Mouse (Mus musculus): ENCODE measurements around the gene Nipbl.
"Not testable (repeated sequence)": the region's sequence is repeated elsewhere in the genome, so short reads cannot be mapped to it uniquely, and the experiment has no call there.

The Nipbl gene

DNA sequence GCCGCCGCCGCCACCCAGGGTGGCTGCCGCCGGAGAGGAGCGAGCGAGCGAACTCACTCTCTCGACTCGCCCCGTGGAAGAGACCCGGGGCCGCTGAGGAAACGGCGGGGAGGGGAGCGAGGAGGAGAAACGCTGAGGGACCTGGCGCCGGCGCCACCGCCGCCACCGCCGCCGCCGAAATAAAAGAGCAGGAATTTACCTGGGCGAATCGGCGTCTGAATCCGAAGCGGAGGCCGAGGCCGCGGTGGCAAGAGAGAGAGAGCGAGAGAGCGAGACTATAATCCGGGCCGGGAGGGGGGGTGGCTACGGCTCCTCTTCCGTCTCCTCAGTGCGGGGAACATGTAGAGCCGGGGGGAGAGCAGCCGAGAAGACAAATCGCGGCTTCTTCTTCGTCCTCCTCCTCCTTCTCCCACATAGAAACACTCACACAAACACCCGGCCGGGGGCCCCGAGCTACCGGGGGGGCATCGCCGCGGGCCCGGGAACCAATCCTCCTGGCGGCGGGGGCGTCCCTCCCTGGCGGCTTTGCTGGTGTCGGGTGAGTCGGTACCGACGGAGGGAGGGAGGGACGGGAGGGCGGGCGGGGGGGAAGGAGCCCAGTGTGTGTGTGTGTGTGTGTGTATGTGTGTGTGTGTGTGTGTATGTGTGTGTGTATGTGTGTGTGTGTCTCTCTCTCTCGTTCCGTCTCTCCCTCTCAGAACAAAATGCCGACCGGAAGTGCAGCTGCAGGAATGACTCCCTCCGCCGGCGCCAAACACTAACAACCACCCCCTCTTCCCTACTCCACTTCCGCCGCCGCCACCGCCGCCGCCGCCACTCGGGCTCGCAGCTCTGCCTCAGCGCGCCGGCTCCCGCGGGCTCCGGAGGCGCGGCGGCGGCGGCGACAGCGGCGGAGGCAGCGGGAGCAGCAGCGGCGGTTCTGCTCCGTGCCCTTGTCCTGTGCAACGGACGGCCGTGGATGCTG, at the start of gene Nipbl:
Gene Nipbl (minus strand): TSS at position 538 of the 964 bp plus-strand sequence.
- peak; percentile 79 for DNase-seq (ENCODE audit: low read depth)

GRCm38 (mm10) chr15:8485261-8485660, 41.0 kb upstream of the Nipbl start:
- no peak for DNase-seq (ENCODE audit: low read depth)

DNA sequence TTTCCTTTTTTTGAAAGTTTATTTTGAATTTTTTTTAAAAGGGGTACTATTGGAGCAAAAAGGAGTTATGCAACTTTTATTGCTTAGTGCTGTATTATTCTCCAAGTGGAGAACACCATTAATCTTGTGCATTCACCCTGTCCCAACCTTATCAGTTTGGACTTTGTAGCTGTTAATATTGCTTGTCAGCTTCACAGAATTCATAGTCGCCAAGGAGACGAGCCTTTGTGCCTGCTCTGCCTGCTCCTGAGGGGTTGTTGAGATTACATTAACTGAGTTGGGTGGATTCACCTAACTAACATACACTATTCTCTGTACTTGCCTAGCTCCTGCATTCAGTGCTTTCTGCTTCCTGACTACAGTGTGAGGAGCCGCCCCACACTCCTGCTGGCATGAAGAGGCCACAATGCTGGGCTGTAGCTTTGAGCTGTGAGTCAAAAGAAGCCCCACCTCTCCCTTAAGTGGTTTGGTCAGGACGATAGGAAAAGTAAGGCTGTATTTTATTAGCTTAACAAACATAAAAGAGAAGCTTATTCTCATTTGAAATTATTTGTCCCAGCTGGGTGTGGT, 24.8 kb upstream of the Nipbl start:
- DNase-seq (ENCODE audit: low read depth) = no peak

- no peak for DNase-seq (ENCODE audit: low read depth)
Measured at GRCm38 (mm10) chr15:8463521-8463920, 19.3 kb upstream of the Nipbl start.

DNA sequence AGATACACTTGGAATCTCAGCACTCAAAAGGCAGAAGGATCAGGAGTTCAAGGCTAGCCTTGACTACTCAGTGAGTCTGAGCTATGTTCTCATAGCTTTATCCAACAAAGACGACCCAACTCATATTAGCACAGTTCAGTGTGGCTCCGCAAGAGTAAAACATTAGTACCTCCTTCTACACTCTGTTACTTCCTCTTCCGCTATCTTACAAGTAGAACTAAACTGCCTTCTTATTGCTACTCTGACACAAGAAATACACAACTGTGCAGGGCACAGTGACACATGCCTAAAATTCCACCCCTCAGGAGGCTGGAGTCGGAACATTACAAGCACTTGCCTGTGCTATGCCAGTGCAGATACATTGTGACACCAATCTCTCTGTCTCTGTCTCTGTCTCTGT, 18.5 kb upstream of the Nipbl start:
- no peak for DNase-seq (ENCODE audit: low read depth)

- DNase-seq (ENCODE audit: low read depth) = no peak
Measured at GRCm38 (mm10) chr15:8460871-8461270, 16.6 kb upstream of the Nipbl start.

- no peak for DNase-seq (ENCODE audit: low read depth)
Measured at GRCm38 (mm10) chr15:8459979-8460378, 15.7 kb upstream of the Nipbl start.

DNA sequence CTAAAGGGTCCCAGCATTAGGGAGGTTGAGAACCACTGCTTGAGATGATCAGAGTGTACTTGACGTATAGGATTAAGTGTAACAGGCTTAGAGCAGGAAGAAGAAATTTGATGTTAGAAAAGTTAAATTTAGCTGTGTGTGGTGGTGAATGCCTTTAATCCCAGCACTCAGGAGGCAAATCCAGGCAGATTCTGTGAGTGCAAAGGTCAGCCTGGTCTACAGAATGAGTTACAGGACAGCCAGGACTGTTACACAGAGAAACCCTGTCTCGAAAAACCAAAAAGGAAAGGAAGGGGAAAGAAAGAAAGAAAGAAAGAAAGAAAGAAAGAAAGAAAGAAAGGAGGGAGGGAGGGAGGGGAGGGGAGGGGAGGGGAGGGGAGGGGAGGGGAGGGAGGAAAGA, 12.0 kb upstream of the Nipbl start:
- not testable (repeated sequence) for DNase-seq (ENCODE audit: low read depth)

GRCm38 (mm10) chr15:8455486-8455885, 11.2 kb upstream of the Nipbl start:
- DNase-seq (ENCODE audit: low read depth) = no peak

GRCm38 (mm10) chr15:8451071-8451470, 6.8 kb upstream of the Nipbl start:
- DNase-seq (ENCODE audit: low read depth) = peak; percentile 55

DNA sequence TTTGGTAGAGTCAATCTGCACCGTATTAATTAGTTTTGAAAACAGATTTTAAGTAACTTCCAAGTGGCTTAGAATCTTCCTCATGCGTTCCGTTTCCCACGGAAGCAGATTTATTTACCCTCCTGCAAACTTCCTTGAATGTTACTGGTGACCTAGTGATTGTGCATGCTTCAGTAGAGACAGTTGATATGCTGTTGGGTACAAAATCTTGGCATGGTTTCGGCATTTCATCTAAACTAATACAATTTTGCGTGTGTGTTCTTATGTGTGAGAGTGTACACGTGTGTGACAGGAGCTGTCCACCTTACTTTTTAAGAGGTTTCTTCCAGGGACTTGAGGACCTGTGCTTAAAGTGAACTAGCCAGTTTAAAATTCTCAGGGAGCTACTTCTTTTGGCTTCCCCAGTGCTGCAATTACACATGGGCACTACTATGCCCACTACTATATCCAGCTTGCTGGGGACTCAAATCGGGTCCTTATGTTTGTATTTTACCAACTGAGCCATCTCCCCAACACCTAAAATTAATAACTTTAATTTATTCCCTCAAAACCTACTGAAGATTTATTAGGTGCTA, 3.0 kb upstream of the Nipbl start:
- no peak for DNase-seq (ENCODE audit: low read depth)

DNA sequence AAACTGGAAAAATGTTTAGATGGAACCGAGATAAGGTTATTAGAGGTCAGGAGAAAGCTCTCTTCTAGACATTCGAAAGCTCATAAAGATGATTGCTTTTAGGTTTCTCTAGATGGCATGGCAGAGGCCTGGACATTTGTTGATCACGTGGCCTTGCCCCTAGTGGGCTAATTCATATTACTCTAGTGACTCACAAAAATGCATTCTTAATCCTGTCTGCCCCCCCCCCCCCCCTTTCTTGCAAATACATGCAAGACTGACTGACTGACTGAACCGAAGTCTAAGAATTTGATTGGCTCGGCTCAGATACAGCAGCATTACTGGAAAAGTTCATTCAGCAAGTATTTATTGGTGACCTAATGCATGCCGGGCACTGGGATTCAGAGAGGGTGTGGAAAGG, 2.2 kb upstream of the Nipbl start:
- DNase-seq (ENCODE audit: low read depth) = peak; percentile 51

DNA sequence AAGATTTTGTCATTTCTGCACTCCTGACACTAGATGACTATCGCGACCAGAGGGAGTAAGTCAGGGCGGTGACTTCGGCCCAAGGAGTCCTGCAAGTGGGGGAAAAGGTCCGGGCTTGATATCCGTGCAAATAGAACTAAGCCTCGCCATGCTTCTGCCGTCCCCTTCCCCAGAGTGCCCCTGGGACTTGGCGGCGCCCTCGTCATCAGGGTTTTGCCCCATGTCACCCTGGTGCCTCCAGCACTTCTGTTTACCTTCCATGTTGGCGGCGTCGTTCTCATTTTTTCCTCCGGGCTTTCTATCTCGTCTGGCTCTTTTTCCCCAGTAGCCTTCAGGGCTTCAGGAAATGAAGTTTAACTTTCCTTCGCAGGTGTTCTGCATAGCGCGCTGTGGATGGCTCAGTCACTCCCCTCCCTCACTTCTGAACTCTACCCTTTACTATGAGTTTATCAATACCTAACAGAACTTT, 1.7 kb upstream of the Nipbl start:
- peak; percentile 46 for DNase-seq (ENCODE audit: low read depth)

- peak; percentile 84 for DNase-seq (ENCODE audit: low read depth)
Measured at GRCm38 (mm10) chr15:8444890-8445597, 781 bp upstream of the Nipbl start.

- peak; percentile 40 for DNase-seq (ENCODE audit: low read depth)
Measured at GRCm38 (mm10) chr15:8443168-8443925, 916 bp downstream of the Nipbl start.

GRCm38 (mm10) chr15:8442761-8443160, 1.5 kb downstream of the Nipbl start:
- peak; percentile 68 for DNase-seq (ENCODE audit: low read depth)

GRCm38 (mm10) chr15:8442156-8442555, 2.1 kb downstream of the Nipbl start:
- no peak for DNase-seq (ENCODE audit: low read depth)

DNA sequence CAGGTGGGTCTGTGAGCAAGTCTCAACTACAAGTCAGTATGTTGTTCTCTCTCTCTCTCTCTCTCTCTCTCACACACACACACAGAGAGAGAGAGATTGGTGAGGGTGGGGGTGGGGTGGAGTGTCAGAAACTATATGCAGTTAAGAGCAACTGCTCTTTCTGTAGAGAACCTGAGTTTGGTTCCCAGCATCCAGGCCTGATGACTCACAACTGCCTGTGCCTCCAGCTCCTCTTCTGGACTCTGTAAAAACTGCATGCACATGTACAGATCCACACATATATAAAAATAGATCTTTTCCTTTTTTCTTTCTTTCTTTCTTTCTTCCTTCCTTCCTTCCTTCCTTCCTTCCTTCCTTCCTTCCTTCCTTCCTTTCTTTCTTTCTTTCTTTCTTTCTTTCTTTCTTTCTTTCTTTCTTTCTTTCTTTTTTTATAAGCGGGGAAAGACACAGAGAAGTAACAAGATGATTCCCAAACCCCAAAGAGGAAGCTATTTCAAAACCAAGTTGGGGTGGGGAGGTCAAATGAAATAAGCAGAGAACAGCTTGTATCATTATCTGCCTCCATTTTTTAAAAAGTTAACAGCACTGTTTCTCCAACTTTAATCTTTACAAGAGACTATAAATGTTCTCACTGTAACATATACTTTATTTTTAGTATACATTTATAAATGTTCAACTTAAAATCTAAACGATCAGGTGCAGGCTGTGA, 10.9 kb downstream of the Nipbl start:
- no peak for DNase-seq (ENCODE audit: low read depth)

DNA sequence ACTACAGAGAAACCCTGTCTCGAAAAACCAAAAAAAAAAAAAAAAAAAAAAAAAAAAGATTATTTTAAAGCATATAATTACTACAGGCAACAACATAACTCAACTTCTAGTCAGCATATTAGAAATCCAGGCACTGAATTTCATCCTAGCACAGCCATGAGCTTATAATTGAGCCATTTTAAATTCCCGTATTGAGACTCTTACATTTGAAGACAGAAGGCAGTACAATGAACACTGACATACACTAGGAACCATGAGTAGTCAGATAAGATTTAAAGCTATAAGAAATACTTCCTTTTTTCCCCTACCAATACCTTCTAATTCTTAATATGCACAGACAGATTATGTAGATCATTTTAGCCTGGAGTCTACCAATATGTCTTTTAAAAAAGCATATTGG, 11.7 kb downstream of the Nipbl start:
- DNase-seq (ENCODE audit: low read depth) = no peak

DNA sequence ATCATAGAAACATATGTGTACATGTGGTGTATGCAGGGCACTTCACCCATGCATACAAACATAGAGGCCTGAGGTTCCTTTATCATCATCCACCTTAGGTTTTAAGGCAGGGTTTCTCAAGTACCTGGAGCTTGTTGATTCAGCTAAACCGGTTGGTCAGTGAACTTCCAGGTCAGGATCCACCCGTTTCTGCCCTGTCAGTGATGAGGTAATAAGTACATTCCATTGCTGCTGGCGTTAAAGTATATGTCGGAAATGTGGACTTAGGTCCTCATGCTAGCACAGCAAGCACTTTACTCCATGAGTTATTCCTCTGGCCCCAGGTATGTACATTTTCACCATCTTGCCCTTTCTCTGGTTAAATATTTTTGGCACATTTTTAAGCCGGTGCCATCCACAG, 14.8 kb downstream of the Nipbl start:
- DNase-seq (ENCODE audit: low read depth) = no peak

DNA sequence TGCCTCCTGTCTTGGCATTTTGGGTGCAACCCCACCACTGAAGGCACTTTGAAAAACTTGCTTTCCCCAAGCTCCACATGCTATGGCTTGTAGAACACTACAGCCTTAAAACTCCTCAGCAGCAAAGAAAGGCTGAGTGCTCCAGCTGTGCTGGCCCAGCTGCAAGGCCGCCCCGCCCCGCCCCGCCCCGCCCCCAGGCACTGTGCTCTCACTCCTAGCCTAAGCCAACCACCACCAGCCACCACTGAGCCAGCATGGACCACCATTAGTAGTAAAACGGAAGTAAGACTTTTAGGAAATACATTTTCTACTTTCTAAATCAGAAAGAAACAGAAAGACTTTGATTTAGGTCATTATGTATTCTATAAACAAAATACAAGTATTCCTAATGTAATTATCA, 23.4 kb downstream of the Nipbl start:
- no peak for DNase-seq (ENCODE audit: low read depth)

Data from c-Kit-positive CD71-positive TER-119-negative erythroid progenitor cells, embryonic 14.5 days (primary cell).